Mouse (Mus musculus): ENCODE results near the gene Chd3.
A peak's percentile ranks its signal among the peaks of the same experiment; 100 is the strongest.

DNA sequence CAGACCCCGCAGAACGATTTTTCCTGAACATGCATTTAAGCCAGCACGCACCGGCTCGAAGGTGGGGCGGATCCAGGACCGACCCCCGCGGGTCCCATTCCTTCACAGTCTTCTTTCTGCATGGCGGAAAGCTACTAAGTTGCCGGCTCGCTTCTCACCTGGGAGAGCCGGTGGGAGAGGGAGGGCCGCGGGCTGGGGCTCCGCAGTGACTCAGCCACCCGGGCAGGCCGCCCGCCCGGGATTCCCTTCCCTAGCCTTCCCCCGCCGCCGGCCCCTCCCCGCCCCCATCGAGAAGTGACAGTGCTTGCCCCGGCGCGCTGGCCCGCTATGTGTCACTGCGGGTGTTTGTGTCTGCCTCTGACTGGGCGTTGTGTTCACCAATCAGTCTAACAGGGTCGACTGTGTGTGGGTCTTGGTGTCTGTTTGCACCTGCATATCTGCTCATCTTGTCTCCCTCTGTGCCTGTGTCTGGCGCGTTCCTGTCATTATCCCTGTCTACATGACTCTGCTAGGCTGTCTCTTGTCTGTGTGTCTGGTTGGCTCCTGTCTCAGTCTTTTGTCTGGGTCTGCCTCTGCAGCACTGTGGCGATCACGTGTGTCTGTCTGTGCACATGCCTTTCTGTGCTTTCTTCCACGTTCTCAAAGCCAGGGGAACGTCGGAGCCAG lies 42.5 kb upstream of the Chd3 start:
- peak; percentile 16; the same call in 1 of the 2 replicates for TF ChIP-seq CTCF (IDR thresholded peaks at IDR 0.05; ENCODE audit: low read depth)
- TF ChIP-seq EP300 (IDR thresholded peaks at IDR 0.05; ENCODE audit: low read depth) = no peak

Data from liver, embryonic 14.5 days (tissue).